Mouse (Mus musculus) lung, adult 2 months (tissue): ENCODE results near the gene Htra3.

Experiments used
- CTCF ChIP-seq: fragments of 200-500 bp; IDR thresholded peaks from 2 replicates; pipeline ENCODE4 v1.5.1; 2011; ENCODE audit warnings: mild to moderate bottlenecking, low read length, control low read depth; ENCODE audit not compliant: insufficient read depth
- POLR2A ChIP-seq: fragments of 200-500 bp; IDR thresholded peaks from 2 replicates; pipeline ENCODE4 v1.6.1; 2011; ENCODE audit warnings: low read depth, mild to moderate bottlenecking, control low read depth, low read length, borderline replicate concordance; ENCODE audit errors: extremely low read depth

- TF ChIP-seq CTCF (no peak), POLR2A (no peak)
Observed at GRCm38 (mm10) chr5:35672581-35672980, 7.0 kb downstream of the Htra3 start.
